ENCODE assay signal across 20 mouse cellular contexts in the genomic region with DNA sequence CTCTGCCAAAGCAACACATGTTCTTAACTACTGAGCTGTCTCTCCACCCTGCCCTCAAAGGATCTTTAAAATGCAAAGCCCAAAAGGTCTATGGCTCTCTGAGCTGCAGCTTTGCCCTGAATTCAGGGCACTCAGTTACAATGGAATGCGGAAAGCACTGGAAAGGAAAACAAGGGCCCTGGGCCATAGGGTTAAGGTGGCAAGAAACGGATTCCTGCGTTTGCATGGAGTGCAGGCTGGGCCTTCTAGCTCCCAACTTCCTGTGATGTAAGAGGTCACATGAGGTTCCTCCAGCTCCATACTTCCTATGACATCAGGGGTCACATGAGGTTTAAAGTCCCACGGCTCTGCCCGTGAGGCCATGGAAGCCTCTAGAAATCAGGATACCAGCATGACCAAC. TPM values are rescaled to one million over a fixed set of nuclear protein-coding genes. Genes with fewer than 3 reads are reported as not detected.
DNase-seq lines count a peak whose midpoint lies in the region; ATAC-seq and TF ChIP-seq lines count a peak whose summit lies in the region.
"Had no signal": no experiment of that assay in that cellular context is flagged by ENCODE, and none has a peak within 500 bp of the region (broad histone marks: within the 10 kb centered on the region; RNA-seq: fewer than 3 reads in every experiment).

No protein-coding gene starts in this region.

- TF ChIP-seq CTCF in cerebellum, adult 2 months (IDR thresholded peaks at IDR 0.05; ENCODE audit: borderline replicate concordance, insufficient read depth, low read depth, low read length) = no peak

- H3K4me2 ChIP-seq in kidney, embryonic 15.5 days = no peak overlapping the region
- H3K4me2 ChIP-seq in embryonic facial prominence, embryonic 15.5 days (replicated peaks) = no peak overlapping the region
- H3K4me2 ChIP-seq in heart, embryonic 12.5 days = no peak overlapping the region
- H3K4me2 ChIP-seq: forebrain, embryonic 15.5 days; hindbrain, embryonic 12.5 days had no signal

- H3K36me3 ChIP-seq in kidney, embryonic 15.5 days = no peaks in the 10 kb centered on the region
- H3K36me3 ChIP-seq in embryonic facial prominence, embryonic 15.5 days = no peaks in the 10 kb centered on the region
- no peaks in the 10 kb centered on the region for H3K36me3 ChIP-seq in heart, embryonic 12.5 days
- H3K36me3 ChIP-seq: forebrain, embryonic 15.5 days; G1E; hindbrain, embryonic 12.5 days had no signal

- no peak overlapping the region for H3K4me3 ChIP-seq in kidney, embryonic 15.5 days (replicated peaks)
- no peak overlapping the region for H3K4me3 ChIP-seq in embryonic facial prominence, embryonic 15.5 days (replicated peaks)
- no peak overlapping the region for H3K4me3 ChIP-seq in heart, embryonic 12.5 days
- no peak overlapping the region for H3K4me3 ChIP-seq in cerebellum, adult 2 months (replicated peaks; ENCODE audit: insufficient read depth, low read depth, low read length)
- H3K4me3 ChIP-seq: forebrain, embryonic 15.5 days; hindbrain, embryonic 12.5 days; left cerebral cortex, adult 2 months had no signal

- no peak for TF ChIP-seq POLR2A in cerebellum, adult 2 months (IDR thresholded peaks at IDR 0.05; ENCODE audit: borderline replicate concordance, insufficient read depth, low read length)

- no peak overlapping the region for H3K27ac ChIP-seq in kidney, embryonic 15.5 days
- peak overlapping the region; percentile 55; the same call in 1 of the 2 replicates for H3K27ac ChIP-seq in embryonic facial prominence, embryonic 15.5 days (replicated peaks)
- H3K27ac ChIP-seq in heart, embryonic 12.5 days (ENCODE audit: poor library complexity, severe bottlenecking) = no peak overlapping the region
- H3K27ac ChIP-seq in cerebellum, adult 2 months (ENCODE audit: insufficient read depth, low read length) = no peak overlapping the region
- H3K27ac ChIP-seq: forebrain, embryonic 15.5 days; hindbrain, embryonic 12.5 days; kidney, postnatal 0 days; left cerebral cortex, adult 2 months; liver, embryonic 14.5 days had no signal

- no peaks in the 10 kb centered on the region for H3K9me3 ChIP-seq in kidney, embryonic 15.5 days (replicated peaks)
- no peaks in the 10 kb centered on the region for H3K9me3 ChIP-seq in embryonic facial prominence, embryonic 15.5 days (replicated peaks)
- no peaks in the 10 kb centered on the region for H3K9me3 ChIP-seq in heart, embryonic 12.5 days (replicated peaks)
- H3K9me3 ChIP-seq: forebrain, embryonic 15.5 days; hindbrain, embryonic 12.5 days had no signal

- 69% methylated on average over 5 of the region's 5 CpGs for WGBS in kidney, embryonic 15.5 days
- 65% methylated on average over 5 of the region's 5 CpGs for WGBS in embryonic facial prominence, embryonic 15.5 days
- WGBS in heart, embryonic 12.5 days = 78% methylated on average over 5 of the region's 5 CpGs
- 93% methylated on average over 5 of the region's 5 CpGs for WGBS in cerebellum, adult 2 months

- H3K4me1 ChIP-seq in kidney, embryonic 15.5 days = peaks cover 49% of the 10 kb centered on the region
- peaks cover 43% of the 10 kb centered on the region for H3K4me1 ChIP-seq in embryonic facial prominence, embryonic 15.5 days
- peaks cover 8% of the 10 kb centered on the region for H3K4me1 ChIP-seq in heart, embryonic 12.5 days (replicated peaks)
- no peaks in the 10 kb centered on the region for H3K4me1 ChIP-seq in cerebellum, adult 2 months (ENCODE audit: control insufficient read depth, insufficient read depth, low read length)
- H3K4me1 ChIP-seq: forebrain, embryonic 15.5 days; hindbrain, embryonic 12.5 days had no signal

- DNase-seq in kidney, postnatal 25 days = peak; percentile 16 to 46
- DNase-seq in ES-CJ7 (ENCODE audit: low read depth, low spot score) (peak; percentile 45), adipocyte (ENCODE audit: low spot score) (peak; percentile 51)
- no peak for DNase-seq in embryo, embryonic 10 days (ENCODE audit: low spot score)
- no peak for DNase-seq in cerebellum, adult 2 months
- DNase-seq: cerebellum, adult 9-11 months; left cerebral cortex, postnatal 4 days; midbrain, embryonic 14.5 days; right cerebral cortex, postnatal 25 days; thymus, postnatal 36 days had no signal

- ATAC-seq in kidney, embryonic 15.5 days (replicated peaks; ENCODE audit: low FRiP score) = no peak
- ATAC-seq in embryonic facial prominence, embryonic 15.5 days (ENCODE audit: insufficient number of reproducible peaks, low FRiP score, low TSS enrichment, low read depth) = no peak
- no peak for ATAC-seq in heart, embryonic 12.5 days (ENCODE audit: insufficient number of reproducible peaks, low FRiP score)
- ATAC-seq: CD4-positive, CD25-positive, alpha-beta regulatory T cell, adult 4 months; forebrain, embryonic 15.5 days had no signal

- no peaks in the 10 kb centered on the region for H3K27me3 ChIP-seq in kidney, embryonic 15.5 days
- H3K27me3 ChIP-seq in embryonic facial prominence, embryonic 15.5 days = no peaks in the 10 kb centered on the region
- H3K27me3 ChIP-seq in heart, embryonic 12.5 days (replicated peaks) = no peaks in the 10 kb centered on the region
- H3K27me3 ChIP-seq in cerebellum, adult 2 months (ENCODE audit: control insufficient read depth, insufficient read depth, low read length) = no peaks in the 10 kb centered on the region
- H3K27me3 ChIP-seq: forebrain, embryonic 15.5 days; hindbrain, embryonic 12.5 days had no signal

- no peak overlapping the region for H3K9ac ChIP-seq in kidney, embryonic 15.5 days
- H3K9ac ChIP-seq in embryonic facial prominence, embryonic 15.5 days = no peak overlapping the region
- no peak overlapping the region for H3K9ac ChIP-seq in heart, embryonic 12.5 days
- H3K9ac ChIP-seq: forebrain, embryonic 15.5 days; hindbrain, embryonic 12.5 days; liver, embryonic 14.5 days had no signal

RNA-seq across cellular contexts. Expression of gene Tgfbi, which starts 44.9 kb away (rescaled TPM):
- 121 and 135 TPM in 2 replicates for polyA plus RNA-seq in kidney, embryonic 15.5 days (2015; fragmentation: Nextera tagmentation; extraction: Ambion mirVana)
- polyA plus RNA-seq in embryonic facial prominence, embryonic 15.5 days (2015; fragmentation: Nextera tagmentation; extraction: Ambion mirVana) = 64.4 and 68.3 TPM in 2 replicates
- 107 TPM in 2 replicates for polyA plus RNA-seq in heart, embryonic 12.5 days (2016; fragmentation: Nextera tagmentation; extraction: Ambion mirVana)
- polyA plus RNA-seq in cerebellum, adult 2 months (2012; rRNA removed) = 4.9 and 5.1 TPM in 2 replicates

RNA-seq across cellular contexts. Expression of gene Smad5, which starts 48.6 kb away (rescaled TPM):
- 33.3 and 34.6 TPM in 2 replicates for polyA plus RNA-seq in kidney, embryonic 15.5 days (2015; fragmentation: Nextera tagmentation; extraction: Ambion mirVana)
- polyA plus RNA-seq in embryonic facial prominence, embryonic 15.5 days (2015; fragmentation: Nextera tagmentation; extraction: Ambion mirVana) = 31.7 and 32.1 TPM in 2 replicates
- polyA plus RNA-seq in heart, embryonic 12.5 days (2016; fragmentation: Nextera tagmentation; extraction: Ambion mirVana) = 24.3 and 25.7 TPM in 2 replicates
- 21.4 and 22.4 TPM in 2 replicates for polyA plus RNA-seq in cerebellum, adult 2 months (2012; rRNA removed)

Comparison
In these comparisons a context has a peak if more than half of its experiments do, and no peak if none do; other contexts are left out.
1. DNase-seq: peak in kidney, postnatal 25 days (2 of 2), ES-CJ7 (single experiment) and adipocyte (single experiment); none in embryo, embryonic 10 days (single experiment) and cerebellum, adult 2 months (0 of 2).
2. RNA of gene Tgfbi, which starts 44.9 kb away (polyA plus RNA-seq): 121 to 135 TPM in kidney, embryonic 15.5 days, 107 TPM in heart, embryonic 12.5 days and 64.4 to 68.3 TPM in embryonic facial prominence, embryonic 15.5 days; 4.9 to 5.1 TPM in cerebellum, adult 2 months; every median in the first group is over 10 times any median in the second.